Mouse (Mus musculus) right cerebral cortex, postnatal 14 days (tissue): ENCODE results near the gene Bcl2l10.

Experiments used
- DNase-seq: peaks from one replicate; pipeline ENCODE4 v3.0.0; 2022

Bcl2l10 gene

GRCm38 (mm10) chr9:75347458-75347857 is at the start of gene Bcl2l10:
Gene Bcl2l10, plus strand, starts transcription at chr9:75347758.
- no peak for DNase-seq

GRCm38 (mm10) chr9:75299342-75299741 is 48.2 kb upstream of the Bcl2l10 start:
- DNase-seq: no peak

GRCm38 (mm10) chr9:75303033-75303432 is 44.5 kb upstream of the Bcl2l10 start:
- no peak for DNase-seq

- no peak for DNase-seq
Measured at GRCm38 (mm10) chr9:75303701-75304261, 43.8 kb upstream of the Bcl2l10 start.

- no peak for DNase-seq
Measured at GRCm38 (mm10) chr9:75304286-75304685, 43.3 kb upstream of the Bcl2l10 start.

- DNase-seq: no peak
Measured at GRCm38 (mm10) chr9:75306126-75306898, 41.2 kb upstream of the Bcl2l10 start, which contains the start of gene Gnb5. Gene Gnb5, plus strand, starts transcription at chr9:75306288.

GRCm38 (mm10) chr9:75307015-75307414 is 40.5 kb upstream of the Bcl2l10 start:
- no peak for DNase-seq

- DNase-seq: no peak
Measured at GRCm38 (mm10) chr9:75308621-75309020, 38.9 kb upstream of the Bcl2l10 start.

- peak; percentile 87 for DNase-seq
Measured at GRCm38 (mm10) chr9:75312008-75312407, 35.5 kb upstream of the Bcl2l10 start.

GRCm38 (mm10) chr9:75313138-75313831 is 34.3 kb upstream of the Bcl2l10 start:
- DNase-seq: no peak

GRCm38 (mm10) chr9:75313832-75314516 is 33.6 kb upstream of the Bcl2l10 start:
- peak; percentile 83 for DNase-seq

- no peak for DNase-seq
Measured at GRCm38 (mm10) chr9:75314517-75315105, 32.9 kb upstream of the Bcl2l10 start.

- no peak for DNase-seq
Measured at GRCm38 (mm10) chr9:75315238-75315637, 32.3 kb upstream of the Bcl2l10 start.

GRCm38 (mm10) chr9:75316771-75317170 is 30.8 kb upstream of the Bcl2l10 start:
- DNase-seq: no peak

- DNase-seq: no peak
Measured at GRCm38 (mm10) chr9:75318196-75318595, 29.4 kb upstream of the Bcl2l10 start.

- DNase-seq: no peak
Measured at GRCm38 (mm10) chr9:75319365-75319764, 28.2 kb upstream of the Bcl2l10 start.

GRCm38 (mm10) chr9:75322099-75322885 is 25.3 kb upstream of the Bcl2l10 start:
- DNase-seq: no peak

GRCm38 (mm10) chr9:75328047-75328446 is 19.5 kb upstream of the Bcl2l10 start:
- DNase-seq: no peak

GRCm38 (mm10) chr9:75330821-75331220 is 16.7 kb upstream of the Bcl2l10 start:
- DNase-seq: no peak

- DNase-seq: no peak
Measured at GRCm38 (mm10) chr9:75334440-75334839, 13.1 kb upstream of the Bcl2l10 start.

- DNase-seq: peak; percentile 34
Measured at GRCm38 (mm10) chr9:75338016-75338415, 9.5 kb upstream of the Bcl2l10 start.

- DNase-seq: no peak
Measured at GRCm38 (mm10) chr9:75342433-75342832, 5.1 kb upstream of the Bcl2l10 start.
